Mouse (Mus musculus) myocyte (in vitro differentiated cells): ENCODE data around the gene Gm1043. TPM values are rescaled to one million over a fixed set of nuclear protein-coding genes. Genes with fewer than 3 reads are reported as not detected.
A peak's percentile ranks its signal among the peaks of the same experiment; 100 is the strongest.

Experiments used
- H3K27me3 ChIP-seq: one replicate; pipeline ENCODE4 v1.6.1; 2011; ENCODE audit not compliant: control insufficient read depth, insufficient read depth, insufficient read length
- H3K36me3 ChIP-seq: one replicate; pipeline ENCODE4 v1.6.1; 2011; ENCODE audit not compliant: control insufficient read depth, insufficient read depth
- H3K4me2 ChIP-seq: one replicate; pipeline ENCODE4 v1.6.1; 2011; ENCODE audit warnings: low read depth, control low read depth
- H3K4me3 ChIP-seq: one replicate; pipeline ENCODE4 v1.5.1; 2011; ENCODE audit warnings: mild to moderate bottlenecking, control low read depth, moderate library complexity
- H3K79me2 ChIP-seq: one replicate; pipeline ENCODE4 v1.6.1; 2011; ENCODE audit not compliant: control insufficient read depth, insufficient read depth
- H3ac ChIP-seq: one replicate; pipeline ENCODE4 v1.6.1; 2011; ENCODE audit not compliant: control insufficient read depth, insufficient read length
- CEBPB ChIP-seq: IDR thresholded peaks from 2 replicates; pipeline ENCODE4 v1.6.1; 2011; ENCODE audit warnings: mild to moderate bottlenecking, moderate library complexity; ENCODE audit not compliant: poor library complexity, insufficient read depth, severe bottlenecking
- E2F4 ChIP-seq: IDR thresholded peaks from one replicate; pipeline ENCODE4 v1.6.1; 2011; ENCODE audit warnings: mild to moderate bottlenecking, control low read depth, moderate library complexity; ENCODE audit not compliant: insufficient read depth
- MAX ChIP-seq: IDR thresholded peaks from one replicate; pipeline ENCODE4 v1.6.1; 2011; ENCODE audit warnings: low read depth, mild to moderate bottlenecking, control low read depth
- MYOD1 ChIP-seq, 3 experiments: IDR thresholded peaks; one replicate each; pipeline ENCODE4 v1.6.1; 2011; ENCODE audit warnings: control low read depth in 2 of 3, low read depth in 2 of 3, mild to moderate bottlenecking in 2 of 3, moderate library complexity in 1 of 3; ENCODE audit not compliant: insufficient read length in 2 of 3, control insufficient read depth in 1 of 3
- MYOG ChIP-seq, 3 experiments: IDR thresholded peaks; one replicate each; pipeline ENCODE4 v1.6.1; 2011; ENCODE audit warnings: control low read depth in 2 of 3, low read depth in 2 of 3, mild to moderate bottlenecking in 2 of 3; ENCODE audit not compliant: insufficient read length in 2 of 3, control insufficient read depth in 1 of 3, insufficient read depth in 1 of 3
- POLR2A ChIP-seq: IDR thresholded peaks from one replicate; pipeline ENCODE4 v1.6.1; 2011; ENCODE audit warnings: low read depth, mild to moderate bottlenecking, control low read depth, moderate library complexity; ENCODE audit not compliant: insufficient read length
- POLR2AphosphoS2 ChIP-seq: IDR thresholded peaks from one replicate; pipeline ENCODE4 v1.6.1; 2011; ENCODE audit warnings: low read depth, control low read depth; ENCODE audit not compliant: insufficient read length
- REST ChIP-seq: IDR thresholded peaks from one replicate; pipeline ENCODE4 v1.6.1; 2011; ENCODE audit warnings: mild to moderate bottlenecking, control low read depth, moderate library complexity; ENCODE audit not compliant: insufficient read depth, insufficient read length
- SRF ChIP-seq: IDR thresholded peaks from one replicate; pipeline ENCODE4 v1.6.1; 2011; ENCODE audit warnings: low read depth; ENCODE audit not compliant: control insufficient read depth, insufficient read length
- TCF12 ChIP-seq: IDR thresholded peaks from one replicate; pipeline ENCODE4 v1.6.1; 2011; ENCODE audit warnings: mild to moderate bottlenecking, control low read depth; ENCODE audit not compliant: poor library complexity, insufficient read depth, severe bottlenecking
- TCF3 ChIP-seq: IDR thresholded peaks from one replicate; pipeline ENCODE4 v1.6.1; 2011; ENCODE audit warnings: low read depth, control low read depth; ENCODE audit not compliant: insufficient read length
- USF1 ChIP-seq: IDR thresholded peaks from one replicate; pipeline ENCODE4 v1.6.1; 2011; ENCODE audit warnings: low read depth, mild to moderate bottlenecking, control low read depth, moderate library complexity
- polyA plus RNA-seq: library from polyadenylated mRNA; unstranded; fragments of >200 nt; fragmentation: generic; extraction: Trizol; gene quantifications from one replicate; pipeline ENCODE4 v1.2.1, GENCODE M21; 2012; ENCODE audit warnings: missing spikeins

The Gm1043 gene
- polyA plus RNA-seq, 1 experiment, result not detected

DNA sequence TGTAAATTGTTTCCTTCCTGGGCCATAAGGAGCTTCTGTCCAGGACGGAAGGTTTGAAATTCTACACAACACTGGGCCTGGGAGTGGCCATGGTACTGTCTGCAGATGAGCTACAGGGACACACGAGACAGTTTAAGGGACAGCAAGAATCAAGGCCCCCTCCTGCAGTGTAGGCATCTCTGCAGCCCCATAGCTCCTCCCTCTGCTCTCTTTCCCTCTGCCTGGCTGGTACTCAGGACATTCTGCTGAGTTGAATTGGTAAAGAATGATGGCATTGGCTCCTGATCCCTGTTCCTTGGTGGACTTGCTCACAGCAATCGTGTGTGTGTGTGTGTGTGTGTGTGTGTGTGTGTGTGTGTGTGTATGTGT is 7.9 kb upstream of the Gm1043 start:
- TF ChIP-seq TCF12 (no peak), REST (no peak), MYOD1 (IDR thresholded peaks at IDR 0.05; ENCODE audit: control insufficient read depth in 1 of 3, insufficient read length in 2 of 3, low read depth in 2 of 3) (no peak), MAX (no peak), USF1 (no peak), SRF (no peak), TCF3 (no peak)
- H3K27me3 ChIP-seq, result peaks cover 4% of the 10 kb centered on the region
- no peak overlapping the region for H3K4me3 ChIP-seq

DNA sequence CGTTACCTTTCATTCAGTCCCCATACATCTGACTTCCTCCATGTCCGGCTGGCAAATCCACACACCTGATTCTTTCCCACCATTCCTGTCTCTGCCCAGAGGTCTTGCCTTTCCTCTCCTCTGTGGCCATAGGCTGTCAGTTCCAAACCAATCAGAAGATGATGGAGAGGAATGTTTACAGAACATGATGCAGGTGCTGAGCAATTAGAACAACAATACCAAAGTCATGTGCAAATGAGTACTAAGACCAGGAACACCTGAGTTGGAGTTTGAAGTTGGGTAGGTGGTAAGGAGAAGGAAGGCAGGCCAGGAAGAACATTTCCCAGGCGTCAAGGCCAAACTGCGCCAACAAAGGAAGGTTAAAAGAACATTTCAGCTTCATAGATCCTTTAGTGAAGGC is 5.7 kb upstream of the Gm1043 start:
- Histone ChIP-seq H3K4me2 (no peak overlapping the region), H3K79me2 (no peaks in the 10 kb centered on the region), H3K4me3 (no peak overlapping the region), H3ac (no peak overlapping the region), H3K27me3 (peaks cover 8% of the 10 kb centered on the region), H3K36me3 (no peaks in the 10 kb centered on the region)
- TF ChIP-seq SRF (no peak), MYOD1 (IDR thresholded peaks at IDR 0.05; ENCODE audit: control insufficient read depth in 1 of 3, insufficient read length in 2 of 3, low read depth in 2 of 3) (no peak), E2F4 (no peak), POLR2A (no peak), TCF12 (no peak), USF1 (no peak), CEBPB (no peak), TCF3 (no peak), MAX (no peak), MYOG (IDR thresholded peaks at IDR 0.05; ENCODE audit: control insufficient read depth in 1 of 3, insufficient read depth in 1 of 3, insufficient read length in 2 of 3, low read depth in 2 of 3) (no peak), REST (no peak), POLR2AphosphoS2 (no peak)

More for the DNA sequence above, 7.9 kb upstream of the Gm1043 start:
- Histone ChIP-seq H3K79me2 (no peaks in the 10 kb centered on the region), H3ac (no peak overlapping the region), H3K4me2 (peak overlapping the region; percentile 32), H3K36me3 (no peaks in the 10 kb centered on the region)

DNA sequence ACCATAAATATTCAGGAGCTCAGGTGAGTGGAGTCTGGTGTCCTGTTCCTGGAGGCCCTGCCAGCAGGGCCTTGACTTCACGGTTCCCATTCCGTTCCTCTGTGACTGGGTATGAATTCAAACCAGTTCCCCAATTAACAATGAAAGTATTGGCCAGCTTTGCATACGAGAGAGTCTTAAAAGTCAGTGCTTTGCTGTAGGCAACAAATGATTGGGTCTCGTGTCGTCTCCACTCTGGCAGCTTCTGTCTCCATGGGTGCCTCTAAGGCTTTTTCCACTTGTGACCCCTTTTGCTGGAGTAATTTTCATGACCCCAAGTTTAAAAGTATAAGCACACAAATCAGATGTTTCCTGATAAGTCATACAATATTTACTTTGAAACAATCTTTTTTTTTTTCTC is 4.6 kb upstream of the Gm1043 start:
- Histone ChIP-seq H3ac (no peak overlapping the region), H3K4me3 (no peak overlapping the region), H3K27me3 (peaks cover 16% of the 10 kb centered on the region), H3K4me2 (no peak overlapping the region), H3K79me2 (no peaks in the 10 kb centered on the region), H3K36me3 (no peaks in the 10 kb centered on the region)
- TF ChIP-seq MYOD1 (IDR thresholded peaks at IDR 0.05; ENCODE audit: control insufficient read depth in 1 of 3, insufficient read length in 2 of 3, low read depth in 2 of 3), result no peak
- no peak for TF ChIP-seq SRF
- no peak for TF ChIP-seq CEBPB
- no peak for TF ChIP-seq POLR2A
- no peak for TF ChIP-seq POLR2AphosphoS2
- TF ChIP-seq TCF12, result no peak
- TF ChIP-seq REST, result no peak
- TF ChIP-seq MAX, result no peak
- no peak for TF ChIP-seq E2F4
- TF ChIP-seq MYOG (IDR thresholded peaks at IDR 0.05; ENCODE audit: control insufficient read depth in 1 of 3, insufficient read depth in 1 of 3, insufficient read length in 2 of 3, low read depth in 2 of 3), result no peak
- TF ChIP-seq USF1, result no peak
- TF ChIP-seq TCF3, result no peak

DNA sequence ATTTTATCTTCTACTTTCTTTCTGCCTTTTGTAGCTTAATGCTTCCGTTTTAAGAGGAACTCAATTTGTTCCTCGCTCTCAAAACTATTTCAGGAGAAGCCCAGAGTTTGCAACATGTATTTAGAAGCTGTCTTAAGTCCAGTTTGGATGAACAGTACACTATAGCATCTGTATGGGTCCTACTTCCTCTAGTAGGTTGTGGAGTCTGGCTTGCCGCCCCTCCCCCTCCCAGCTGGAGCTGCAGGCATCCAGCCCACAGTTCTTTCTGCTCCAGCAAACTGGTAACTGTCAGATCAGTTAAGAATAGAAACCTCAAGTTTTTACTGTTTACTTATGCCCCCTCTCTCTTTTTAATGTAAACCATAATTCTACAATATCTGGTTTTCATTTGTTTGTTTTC is 2.8 kb upstream of the Gm1043 start:
- Histone ChIP-seq H3K36me3 (no peaks in the 10 kb centered on the region), H3ac (no peak overlapping the region), H3K79me2 (no peaks in the 10 kb centered on the region), H3K27me3 (peaks cover 23% of the 10 kb centered on the region), H3K4me3 (no peak overlapping the region), H3K4me2 (no peak overlapping the region)
- no peak for TF ChIP-seq TCF3
- no peak for TF ChIP-seq POLR2A
- TF ChIP-seq MYOG (IDR thresholded peaks at IDR 0.05; ENCODE audit: control insufficient read depth in 1 of 3, insufficient read depth in 1 of 3, insufficient read length in 2 of 3, low read depth in 2 of 3), result no peak
- TF ChIP-seq TCF12, result no peak
- no peak for TF ChIP-seq REST
- TF ChIP-seq POLR2AphosphoS2, result no peak
- no peak for TF ChIP-seq USF1
- no peak for TF ChIP-seq SRF
- no peak for TF ChIP-seq E2F4
- no peak for TF ChIP-seq MAX
- TF ChIP-seq CEBPB, result no peak
- TF ChIP-seq MYOD1 (IDR thresholded peaks at IDR 0.05; ENCODE audit: control insufficient read depth in 1 of 3, insufficient read length in 2 of 3, low read depth in 2 of 3), result no peak

DNA sequence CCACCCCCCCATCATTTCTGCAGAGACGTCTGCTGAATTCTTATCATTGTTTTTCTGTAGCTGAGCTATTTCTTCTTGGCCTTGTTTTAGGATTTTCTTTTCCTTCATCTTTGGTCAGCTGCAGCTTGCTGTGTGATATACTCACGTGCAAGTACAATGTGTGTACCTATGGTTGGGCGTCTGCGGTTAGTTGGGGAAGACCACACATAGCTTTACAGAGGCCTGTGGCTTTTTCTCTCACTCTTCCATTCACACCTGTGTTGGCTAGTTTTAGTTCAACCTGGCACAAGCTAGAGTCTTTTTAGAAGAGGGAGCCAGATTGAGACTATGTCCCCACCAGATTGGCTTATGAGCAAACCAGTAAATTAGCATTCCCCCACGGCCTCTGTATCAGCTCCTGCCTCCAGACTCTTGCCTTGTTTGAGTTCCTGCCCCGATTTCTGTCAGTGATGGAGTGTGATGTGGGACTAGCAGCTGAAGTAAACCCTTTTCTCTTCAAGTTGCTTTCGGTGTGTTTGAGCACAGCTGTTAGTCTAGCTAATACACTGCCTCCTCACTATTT is 1.9 kb upstream of the Gm1043 start:
- no peak overlapping the region for H3K4me2 ChIP-seq
- H3K27me3 ChIP-seq, result peaks cover 23% of the 10 kb centered on the region
- H3K36me3 ChIP-seq, result no peaks in the 10 kb centered on the region
- TF ChIP-seq MYOD1 (IDR thresholded peaks at IDR 0.05; ENCODE audit: control insufficient read depth in 1 of 3, insufficient read length in 2 of 3, low read depth in 2 of 3) (peak in 1 of 3 experiments; percentile 8), MYOG (IDR thresholded peaks at IDR 0.05; ENCODE audit: control insufficient read depth in 1 of 3, insufficient read depth in 1 of 3, insufficient read length in 2 of 3, low read depth in 2 of 3) (no peak)
- H3K79me2 ChIP-seq, result no peaks in the 10 kb centered on the region
- H3ac ChIP-seq, result no peak overlapping the region
- no peak overlapping the region for H3K4me3 ChIP-seq
